Mouse (Mus musculus): ENCODE measurements around the gene Mgst1.

Mgst1 gene

DNA sequence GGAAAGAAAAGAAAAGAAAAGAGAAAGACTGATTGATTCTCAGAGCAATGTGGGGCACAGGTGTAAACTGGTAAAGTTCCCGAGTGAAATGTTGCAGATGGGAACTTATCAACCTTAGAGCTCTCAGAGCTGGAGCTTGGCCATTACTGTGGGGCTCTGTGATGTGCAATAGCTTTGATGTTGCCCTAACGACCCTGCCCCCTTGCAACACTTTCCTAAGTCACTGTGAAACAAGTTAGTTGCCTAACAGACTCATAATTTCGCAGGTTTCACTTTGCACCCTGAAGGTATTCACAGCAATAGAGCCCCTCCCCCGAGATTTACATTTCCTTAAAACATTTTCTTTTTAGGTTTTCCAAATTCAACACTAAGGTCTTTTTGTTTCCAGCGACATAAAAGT, at the start of gene Mgst1:
TSS of gene Mgst1 (plus strand) at position 387 of the 400 bp plus-strand sequence.
- in situ Hi-C loops (cut with MboI; ENCODE audit: low sequenced_read_pairs), result no loop called here

DNA sequence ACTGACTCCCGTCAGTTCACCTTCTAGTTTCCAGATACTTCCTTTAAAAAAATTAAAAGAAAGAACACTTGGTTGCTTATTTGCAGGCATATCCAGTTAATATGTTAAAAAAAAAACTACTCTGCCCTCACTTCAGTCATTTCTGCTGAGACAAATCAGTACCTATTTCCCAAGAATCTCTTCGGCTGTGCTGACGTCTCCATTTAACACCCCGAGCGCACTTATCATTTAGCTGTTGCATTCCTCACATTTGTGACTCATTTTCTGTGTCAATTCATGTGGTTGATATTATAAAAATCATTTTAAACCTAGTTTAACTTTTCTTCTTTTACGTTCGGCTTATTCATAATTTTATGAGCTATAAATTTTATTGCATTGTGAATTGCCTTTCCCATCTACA, 47.7 kb upstream of the Mgst1 start:
- in situ Hi-C loops (cut with MboI; ENCODE audit: low sequenced_read_pairs), result no loop called here

DNA sequence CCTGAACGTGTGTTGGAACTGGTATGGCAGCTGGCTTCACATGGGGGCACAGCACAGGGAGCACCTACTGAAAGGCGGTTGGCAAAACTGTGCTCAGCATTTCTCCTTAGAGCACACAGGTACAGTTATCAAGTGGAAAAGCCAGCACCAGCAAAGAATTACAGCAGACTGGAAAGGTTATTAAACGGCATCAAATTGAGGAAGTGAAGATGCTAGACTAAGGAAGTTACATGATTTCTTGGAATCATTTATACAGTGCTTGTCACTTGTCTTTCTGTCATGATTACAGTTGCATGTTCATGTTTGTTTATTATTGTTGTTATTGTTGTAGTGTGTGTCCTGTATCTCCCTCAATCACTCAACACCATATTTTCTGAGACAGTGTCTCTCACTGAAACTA, 45.1 kb upstream of the Mgst1 start:
- in situ Hi-C loops (cut with MboI; ENCODE audit: low sequenced_read_pairs), result no loop called here

DNA sequence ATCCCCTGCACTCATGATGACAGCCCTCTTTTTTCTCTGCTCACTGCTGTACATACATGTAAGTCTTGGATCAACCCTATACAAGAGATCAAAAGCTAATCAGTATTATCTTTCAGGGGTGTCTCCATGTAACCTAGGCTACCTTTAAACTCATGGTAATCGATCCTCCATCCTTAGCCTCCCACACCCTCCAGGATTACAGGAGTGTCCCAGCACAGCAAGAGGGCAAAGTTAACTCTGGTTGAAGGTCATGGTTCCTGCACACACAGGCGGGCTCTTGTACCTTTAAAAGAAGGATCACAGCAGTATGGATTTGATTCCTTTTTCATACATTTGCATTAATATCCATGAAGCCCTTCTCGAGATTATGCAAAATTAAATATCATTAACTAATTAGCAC, 40.5 kb upstream of the Mgst1 start:
- in situ Hi-C loops (cut with MboI; ENCODE audit: low sequenced_read_pairs), result no loop called here

DNA sequence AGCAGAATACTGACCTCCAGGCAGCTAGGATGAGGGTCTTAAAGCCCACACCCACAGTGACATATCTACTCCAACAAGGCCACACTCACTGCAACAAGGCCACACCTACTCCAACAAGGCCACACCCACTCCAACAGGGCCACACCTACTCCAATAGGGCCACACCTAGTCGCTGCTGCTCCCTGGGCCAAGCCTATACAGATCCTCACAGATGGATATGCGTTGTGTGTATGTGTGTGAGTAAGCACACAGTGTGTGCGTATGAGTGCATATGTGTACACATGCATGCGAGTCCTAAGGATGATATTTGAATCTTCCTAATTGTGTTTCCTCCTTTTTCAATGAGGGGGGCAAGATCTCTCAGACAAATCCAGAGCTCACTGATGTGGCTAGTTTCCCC, 38.3 kb upstream of the Mgst1 start:
- in situ Hi-C loops (cut with MboI; ENCODE audit: low sequenced_read_pairs), result no loop called here

DNA sequence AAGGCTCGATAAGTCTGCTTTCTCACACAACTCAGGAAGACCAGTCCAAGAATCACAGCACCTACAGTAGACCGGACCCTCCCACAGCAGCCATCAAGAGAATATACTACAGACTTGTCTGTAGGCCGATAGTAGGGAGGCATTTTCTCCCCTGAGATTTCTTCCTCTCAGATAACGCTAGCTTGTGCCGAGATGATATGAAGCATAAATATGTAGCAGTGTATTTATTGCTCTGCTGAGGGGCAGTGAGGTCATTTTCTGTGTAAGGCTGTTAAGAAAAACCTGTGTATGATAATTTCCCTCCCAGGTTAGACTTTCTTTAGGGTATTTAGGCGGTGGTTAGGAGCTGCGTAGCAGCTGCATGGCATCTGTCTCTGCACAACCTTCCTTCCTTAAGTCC, 37.2 kb upstream of the Mgst1 start:
- in situ Hi-C loops (cut with MboI; ENCODE audit: low sequenced_read_pairs), result no loop called here

DNA sequence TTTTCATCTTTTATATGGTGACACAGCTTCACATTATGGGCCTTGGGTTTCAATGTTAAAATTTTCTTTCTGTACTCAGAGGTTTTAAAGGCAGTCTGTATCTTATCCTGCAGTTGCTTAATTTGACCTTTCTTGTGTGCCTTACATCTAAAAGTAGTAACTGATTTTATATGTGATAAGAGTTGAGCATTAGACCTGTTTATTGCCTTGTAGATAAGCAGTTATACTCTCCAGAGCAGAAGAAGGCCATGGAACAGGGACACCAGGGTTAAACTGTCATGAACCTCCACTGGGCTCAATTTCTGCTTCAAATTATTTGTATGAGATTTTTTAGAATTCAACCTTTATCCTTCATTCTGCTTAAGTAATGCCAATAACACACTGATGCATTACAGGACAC, 35.6 kb upstream of the Mgst1 start:
- in situ Hi-C loops (cut with MboI; ENCODE audit: low sequenced_read_pairs), result no loop called here

DNA sequence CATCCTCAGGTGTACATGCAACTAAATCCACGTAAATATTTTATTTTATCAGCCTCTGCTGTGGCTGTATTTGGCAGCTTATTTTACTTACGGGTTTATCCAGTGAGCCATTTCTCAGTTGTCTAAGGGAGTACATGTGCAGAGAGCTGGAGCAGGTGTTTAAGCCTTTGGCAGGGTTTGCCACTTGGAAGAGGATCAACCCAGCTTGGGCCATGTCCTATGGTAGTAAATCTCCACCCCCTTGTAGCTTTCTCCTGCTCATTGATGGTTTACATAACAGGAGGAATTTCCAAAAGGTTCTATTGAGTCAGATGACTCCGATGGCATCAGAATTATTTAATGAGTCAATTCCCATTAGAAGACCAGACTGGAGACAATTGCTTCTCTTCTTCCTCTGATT, 22.6 kb upstream of the Mgst1 start:
- in situ Hi-C loops (cut with MboI; ENCODE audit: low sequenced_read_pairs), result no loop called here

DNA sequence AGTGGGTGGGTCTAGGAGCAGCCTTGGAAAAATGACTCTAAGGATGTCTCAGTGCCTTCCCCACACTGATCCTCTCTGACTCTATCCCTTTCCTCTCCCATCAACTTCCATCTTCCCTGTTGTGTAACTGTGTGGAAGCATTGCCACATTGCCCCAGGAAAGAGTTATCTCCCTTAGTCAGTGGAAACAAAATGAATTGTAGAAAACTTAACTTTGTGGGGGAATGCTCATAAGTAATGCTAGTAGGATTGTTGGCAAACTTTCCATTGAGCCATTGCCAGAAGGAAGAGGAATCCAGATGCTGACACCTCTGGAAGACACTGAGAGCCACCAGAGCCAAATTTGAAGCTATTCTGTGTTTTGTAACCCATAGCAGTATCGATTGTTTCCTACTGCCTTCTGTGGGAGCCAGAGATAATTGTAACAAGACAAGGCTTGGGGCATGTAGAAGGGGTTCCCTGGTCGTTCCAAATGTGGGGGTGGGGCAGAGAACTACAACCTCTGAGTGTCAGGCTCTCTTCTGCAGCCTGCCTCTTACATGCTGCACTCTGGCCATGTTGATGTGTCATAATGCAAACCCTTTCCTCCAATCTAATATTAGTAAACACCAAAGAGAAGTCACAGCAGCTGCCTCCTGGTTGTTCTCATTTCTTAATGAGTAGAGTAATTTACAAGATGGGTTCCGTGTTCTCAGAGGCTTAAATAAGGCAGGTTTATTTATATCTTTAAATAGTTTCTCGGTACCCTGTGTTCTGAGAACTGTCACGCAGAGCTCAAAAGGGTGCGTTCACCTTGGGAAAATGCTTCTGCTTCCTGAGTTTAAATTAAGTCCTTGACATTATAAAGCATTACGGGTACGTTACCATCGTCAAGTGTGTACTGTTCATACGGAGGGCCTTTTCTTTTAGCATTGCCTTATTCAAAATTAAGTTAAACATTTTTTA, 11.5 kb upstream of the Mgst1 start:
- in situ Hi-C loops (cut with MboI; ENCODE audit: low sequenced_read_pairs), result no loop called here

DNA sequence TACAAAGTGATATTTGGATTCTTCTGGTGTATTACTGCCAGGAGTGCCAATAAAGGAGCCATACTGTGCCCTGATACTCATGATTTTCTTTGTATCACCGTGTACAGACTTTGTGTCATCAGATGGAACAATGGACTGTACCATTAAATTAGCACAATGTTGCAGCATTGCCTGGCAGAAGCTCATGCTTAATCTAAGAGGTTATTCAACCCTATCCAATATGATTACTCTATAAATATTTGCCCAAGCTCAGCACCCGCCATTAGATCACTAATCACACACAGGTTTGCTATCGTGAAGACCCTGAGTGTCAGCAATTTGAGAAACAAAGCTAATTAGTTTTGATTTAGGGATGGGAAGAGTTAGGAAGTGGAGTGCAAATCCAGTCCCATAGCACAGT, 9.6 kb upstream of the Mgst1 start:
- in situ Hi-C loops (cut with MboI; ENCODE audit: low sequenced_read_pairs), result no loop called here

DNA sequence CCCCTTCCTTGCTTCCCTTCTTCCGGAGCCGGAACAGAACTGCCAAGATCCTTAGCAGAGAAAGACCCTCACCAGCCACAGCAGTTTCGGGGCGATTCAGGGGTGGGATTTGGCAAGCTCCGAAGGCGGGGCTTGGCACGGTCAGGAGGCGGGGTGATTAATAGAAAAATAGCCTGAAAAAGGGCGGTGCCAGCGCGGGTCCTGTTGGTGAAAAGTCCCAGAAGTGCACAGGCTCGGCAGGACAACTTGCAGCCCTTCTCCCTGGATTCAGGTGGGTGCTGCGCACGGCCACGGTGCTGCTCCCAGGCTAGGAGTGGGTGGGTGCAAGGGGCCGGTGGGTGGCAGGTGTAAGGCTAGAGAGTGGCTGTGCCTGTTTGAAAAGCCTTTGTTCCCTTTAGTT, 220 bp downstream of the Mgst1 start:
- in situ Hi-C loops (cut with MboI; ENCODE audit: low sequenced_read_pairs), result no loop called here

DNA sequence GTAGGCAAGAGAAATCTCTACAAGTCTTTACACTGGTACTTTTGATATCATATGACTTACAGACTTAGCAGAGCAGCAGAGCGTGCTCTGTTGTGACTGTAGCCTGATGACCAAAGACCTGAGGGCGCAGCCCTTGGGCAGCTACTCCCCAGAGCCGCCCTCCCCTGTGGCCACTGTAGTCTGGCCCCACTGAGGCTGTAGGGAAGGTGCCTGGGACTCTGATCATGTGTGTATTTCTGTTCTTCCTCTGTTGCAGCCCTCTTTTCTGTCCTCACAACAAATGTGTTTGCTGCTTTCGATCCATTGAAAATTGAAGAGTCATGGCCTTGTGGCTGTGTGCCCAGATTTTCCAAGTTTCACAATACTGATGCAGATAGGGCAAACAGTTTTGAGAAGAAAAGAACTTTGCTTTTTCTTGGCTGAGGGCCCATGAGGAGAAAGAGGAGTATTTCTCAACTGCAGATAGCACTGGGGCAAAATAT, 1.0 kb downstream of the Mgst1 start:
- in situ Hi-C loops (cut with MboI; ENCODE audit: low sequenced_read_pairs), result no loop called here

DNA sequence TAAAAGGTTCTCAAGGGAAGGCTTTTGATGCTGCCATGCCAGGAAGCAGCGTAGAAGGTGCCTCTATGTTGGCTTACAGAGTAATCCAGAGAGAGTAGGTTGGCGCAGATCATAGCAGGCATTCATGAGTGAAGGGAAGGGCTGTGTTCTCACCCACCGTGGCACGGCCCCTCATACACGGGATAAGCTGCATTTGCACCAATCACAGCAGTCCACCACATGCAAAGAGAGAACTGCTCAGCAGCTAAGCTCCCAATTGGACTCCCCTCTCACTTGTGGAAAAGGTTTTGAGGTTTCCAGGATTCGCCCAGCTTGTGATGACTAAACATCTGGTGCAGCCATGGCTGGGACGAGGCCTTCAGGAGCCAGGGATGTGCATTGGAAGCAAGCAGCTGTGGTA, 2.5 kb downstream of the Mgst1 start:
- in situ Hi-C loops (cut with MboI; ENCODE audit: low sequenced_read_pairs), result no loop called here

DNA sequence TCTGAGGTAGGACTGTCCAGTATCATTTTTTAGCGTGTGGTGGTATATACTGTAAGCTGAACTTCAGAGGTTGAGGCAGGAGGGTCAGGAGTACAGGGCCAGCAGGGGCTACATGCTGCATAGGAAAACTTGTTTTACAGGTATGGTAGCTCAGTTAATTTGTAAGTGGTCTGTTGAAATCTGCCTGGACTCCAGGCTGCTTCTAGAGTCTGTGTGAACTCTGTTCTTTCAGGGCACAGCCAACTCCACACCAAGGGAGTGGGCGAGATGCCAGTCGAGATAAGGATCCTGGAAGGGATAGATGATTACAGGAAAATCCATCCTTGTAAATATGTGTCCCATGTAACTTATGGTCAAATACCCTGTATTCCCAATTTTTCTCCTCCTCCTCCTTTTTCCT, 3.3 kb downstream of the Mgst1 start:
- in situ Hi-C loops (cut with MboI; ENCODE audit: low sequenced_read_pairs), result no loop called here

DNA sequence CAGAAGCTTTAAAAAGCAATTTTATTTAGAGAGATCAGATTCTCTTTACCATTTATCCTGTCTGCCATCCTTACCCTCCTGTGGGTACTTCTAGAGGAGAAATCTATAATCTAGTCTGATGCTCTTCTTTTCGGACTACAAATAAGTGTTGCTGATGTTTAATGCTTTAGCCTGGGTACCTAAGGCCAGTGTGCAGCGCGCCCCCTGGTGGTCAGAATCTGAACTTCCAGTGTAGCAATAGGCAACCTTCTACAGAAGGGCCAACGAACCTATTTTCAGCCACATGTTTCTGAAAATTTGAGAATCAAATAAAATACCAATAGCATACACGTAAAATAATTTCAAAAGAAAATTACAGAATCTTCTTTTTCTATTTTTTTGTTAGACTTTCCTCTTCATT, 13.0 kb downstream of the Mgst1 start:
- in situ Hi-C loops (cut with MboI; ENCODE audit: low sequenced_read_pairs), result no loop called here

DNA sequence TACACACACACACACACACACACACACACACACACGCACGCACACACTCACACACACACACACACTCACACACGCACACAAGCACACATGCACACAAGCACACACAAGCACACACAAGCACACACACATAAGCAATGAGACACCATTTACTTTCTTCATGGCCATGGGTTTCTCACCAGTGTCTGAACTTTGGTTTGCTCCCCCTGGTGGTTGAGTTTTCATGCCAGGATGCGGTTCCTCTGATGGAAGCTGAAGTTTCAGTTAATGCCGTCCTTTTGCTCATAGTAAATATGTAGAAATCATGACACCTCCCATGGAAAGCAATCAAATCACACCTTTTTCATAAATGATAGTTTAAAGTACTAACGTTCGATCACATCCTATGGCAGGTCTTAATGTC, 23.8 kb downstream of the Mgst1 start:
- in situ Hi-C loops (cut with MboI; ENCODE audit: low sequenced_read_pairs), result no loop called here

DNA sequence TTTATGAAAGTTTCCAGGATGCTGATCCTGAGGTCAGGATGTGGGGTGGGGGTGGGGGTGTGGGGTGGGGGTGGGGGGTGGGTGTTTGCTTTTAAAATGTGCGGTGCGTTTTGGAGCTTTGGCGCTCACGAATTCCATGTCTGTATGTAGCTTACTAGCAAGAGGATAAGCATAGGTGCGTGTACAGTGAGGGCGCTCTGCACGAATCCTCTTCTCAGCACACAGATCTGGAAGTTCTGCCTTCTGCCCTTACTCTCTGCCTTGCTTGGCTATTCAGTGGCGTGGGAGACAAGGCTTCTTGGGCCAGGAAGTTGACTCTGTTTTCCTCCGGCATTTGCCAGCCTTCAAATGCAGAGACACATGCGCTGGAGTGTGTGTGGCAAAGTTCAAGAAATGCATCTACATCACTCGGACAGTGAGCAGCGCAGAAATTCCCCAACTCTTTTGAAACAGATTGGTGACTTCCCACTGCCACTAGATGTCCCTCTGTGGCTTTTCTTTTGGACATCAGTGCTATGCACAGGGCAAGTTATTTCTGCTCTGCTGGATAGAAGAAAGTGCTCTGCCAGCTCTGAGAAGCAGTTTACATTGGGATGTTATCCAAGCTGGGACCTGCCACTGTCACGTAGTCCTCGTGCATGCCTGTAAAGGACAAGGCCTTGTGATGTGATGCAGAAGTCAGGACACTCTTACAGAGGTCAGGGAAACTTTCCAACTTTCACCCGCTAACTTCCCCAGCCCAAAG, 31.5 kb downstream of the Mgst1 start:
- in situ Hi-C loops (cut with MboI; ENCODE audit: low sequenced_read_pairs), result no loop called here

Data from CH12F3 (cell line).